Mouse (Mus musculus) MEL (cell line): Measurements from ENCODE around the gene Mmp24.

Source experiments
- BHLHE40 ChIP-seq: IDR thresholded peaks from 2 replicates; pipeline ENCODE4 v1.6.1; 2012; ENCODE audit warnings: low read depth, mild to moderate bottlenecking, inconsistent platforms, low read length, improper control_type of control experiment, borderline replicate concordance
- CTCF ChIP-seq, 3 experiments: IDR thresholded peaks in 2 of 3; conservative IDR thresholded peaks in 1 of 3; 2 replicates each; pipeline ENCODE4 v1.5.1; 2011 to 2012; ENCODE audit warnings: low read length in 3 of 3, low read depth in 2 of 3, mild to moderate bottlenecking in 2 of 3, improper control_type of control experiment in 1 of 3, inconsistent platforms in 1 of 3, mixed read lengths in 1 of 3, moderate library complexity in 1 of 3; ENCODE audit not compliant: control insufficient read depth in 1 of 3, insufficient read depth in 1 of 3, poor library complexity in 1 of 3, severe bottlenecking in 1 of 3
- E2F4 ChIP-seq: IDR thresholded peaks from 2 replicates; pipeline ENCODE4 v1.6.1; 2011; ENCODE audit warnings: low read depth, low read length, improper control_type of control experiment, borderline replicate concordance
- EP300 ChIP-seq, 2 experiments: IDR thresholded peaks; 2 replicates each; pipeline ENCODE4 v1.6.1; 2011; ENCODE audit warnings: improper control_type of control experiment in 2 of 2, low read length in 2 of 2, low read depth in 1 of 2, mild to moderate bottlenecking in 1 of 2
- HCFC1 ChIP-seq: IDR thresholded peaks from 2 replicates; pipeline ENCODE4 v1.6.1; 2012; ENCODE audit warnings: low read depth, mild to moderate bottlenecking, inconsistent platforms, low read length, improper control_type of control experiment, moderate library complexity
- KAT2A ChIP-seq: conservative IDR thresholded peaks from 2 replicates; pipeline ENCODE4 v1.6.1; 2012; ENCODE audit warnings: low read depth, low read length, improper control_type of control experiment, inconsistent platforms
- MAFK ChIP-seq: IDR thresholded peaks from 2 replicates; pipeline ENCODE4 v1.6.1; 2011; ENCODE audit warnings: low read depth, mild to moderate bottlenecking, low read length, improper control_type of control experiment, borderline replicate concordance
- MXI1 ChIP-seq: IDR thresholded peaks from 2 replicates; pipeline ENCODE4 v1.6.1; 2011; ENCODE audit warnings: mild to moderate bottlenecking, low read depth, low read length, improper control_type of control experiment
- NELFE ChIP-seq: IDR thresholded peaks from 2 replicates; pipeline ENCODE4 v1.6.1; 2011; ENCODE audit warnings: low read depth, low read length, improper control_type of control experiment
- POLR2A ChIP-seq, 2 experiments: IDR thresholded peaks; 2 replicates each; pipeline ENCODE4 v1.6.1; 2011 to 2012; ENCODE audit warnings: low read length in 2 of 2, mild to moderate bottlenecking in 2 of 2, control low read depth in 1 of 2, improper control_type of control experiment in 1 of 2, low read depth in 1 of 2, moderate library complexity in 1 of 2; ENCODE audit not compliant: control insufficient read depth in 1 of 2, insufficient read depth in 1 of 2, poor library complexity in 1 of 2
- SMC3 ChIP-seq: IDR thresholded peaks from 2 replicates; pipeline ENCODE4 v1.6.1; 2011; ENCODE audit warnings: low read depth, low read length, improper control_type of control experiment
- TCF12 ChIP-seq: IDR thresholded peaks from 2 replicates; pipeline ENCODE4 v1.6.1; 2014; ENCODE audit warnings: low read depth, mild to moderate bottlenecking, inconsistent platforms, low read length, improper control_type of control experiment, moderate library complexity
- USF1 ChIP-seq: IDR thresholded peaks from 2 replicates; pipeline ENCODE4 v1.6.1; 2014; ENCODE audit warnings: low read depth, mild to moderate bottlenecking, inconsistent platforms, low read length, improper control_type of control experiment, moderate library complexity
- ZNF384 ChIP-seq: IDR thresholded peaks from 2 replicates; pipeline ENCODE4 v1.6.1; 2012; ENCODE audit warnings: low read depth, mild to moderate bottlenecking, inconsistent platforms, low read length, improper control_type of control experiment

- no peak for TF ChIP-seq TCF12
- no peak for TF ChIP-seq CTCF (IDR thresholded peaks at IDR 0.05 in 2 of 3, conservative IDR thresholded peaks at IDR 0.05 in 1 of 3; ENCODE audit: control insufficient read depth in 1 of 3, insufficient read depth in 1 of 3, low read depth in 2 of 3, low read length in 3 of 3, poor library complexity in 1 of 3, severe bottlenecking in 1 of 3)
- TF ChIP-seq SMC3, result no peak
- TF ChIP-seq E2F4, result no peak
- TF ChIP-seq MXI1, result no peak
- TF ChIP-seq MAFK, result no peak
- no peak for TF ChIP-seq HCFC1
- TF ChIP-seq USF1, result no peak
- TF ChIP-seq EP300 (IDR thresholded peaks at IDR 0.05; ENCODE audit: low read depth in 1 of 2, low read length in 2 of 2), result no peak
- TF ChIP-seq NELFE, result no peak
- TF ChIP-seq BHLHE40, result no peak
- TF ChIP-seq POLR2A (IDR thresholded peaks at IDR 0.05; ENCODE audit: control insufficient read depth in 1 of 2, insufficient read depth in 1 of 2, low read depth in 1 of 2, low read length in 2 of 2, poor library complexity in 1 of 2), result no peak
- TF ChIP-seq ZNF384, result no peak
- no peak for TF ChIP-seq KAT2A
Measured at GRCm38 (mm10) chr2:155787949-155788931, 13.1 kb downstream of the Mmp24 start.
